Mouse (Mus musculus) c-Kit-positive CD71-positive TER-119-positive erythroid progenitor cells, embryonic 14.5 days (primary cell): ENCODE measurements around the gene Tas1r1.

Experiments
- DNase-seq: peaks from one replicate; pipeline ENCODE4 v3.0.0-alpha.2; 2013; ENCODE audit warnings: low spot score

Gene Tas1r1

GRCm38 (mm10) chr4:152010091-152010706 lies 28.2 kb downstream of the Tas1r1 start:
- DNase-seq = peak; percentile 69

GRCm38 (mm10) chr4:152009076-152010051 lies 29.0 kb downstream of the Tas1r1 start:
- DNase-seq = peak; percentile 33

- DNase-seq = peak; percentile 90
Observed at GRCm38 (mm10) chr4:152008622-152009075, 29.7 kb downstream of the Tas1r1 start, which contains the start of gene Klhl21. Gene Klhl21, plus strand, starts transcription at chr4:152008803.

GRCm38 (mm10) chr4:152008148-152008500 lies 30.2 kb downstream of the Tas1r1 start:
- no peak for DNase-seq

GRCm38 (mm10) chr4:152007481-152008147 lies 30.8 kb downstream of the Tas1r1 start:
- no peak for DNase-seq

GRCm38 (mm10) chr4:152006812-152007211 lies 31.6 kb downstream of the Tas1r1 start:
- DNase-seq = no peak

- DNase-seq = no peak
Observed at GRCm38 (mm10) chr4:152006137-152006536, 32.2 kb downstream of the Tas1r1 start.

- DNase-seq = no peak
Observed at GRCm38 (mm10) chr4:152002063-152002462, 36.3 kb downstream of the Tas1r1 start.

GRCm38 (mm10) chr4:152001335-152001734 lies 37.0 kb downstream of the Tas1r1 start:
- no peak for DNase-seq

- DNase-seq = no peak
Observed at GRCm38 (mm10) chr4:152000906-152001305, 37.5 kb downstream of the Tas1r1 start.

GRCm38 (mm10) chr4:151999481-151999880 lies 38.9 kb downstream of the Tas1r1 start:
- DNase-seq = no peak

GRCm38 (mm10) chr4:151997701-151998100 lies 40.7 kb downstream of the Tas1r1 start:
- no peak for DNase-seq

GRCm38 (mm10) chr4:151996951-151997222 lies 41.5 kb downstream of the Tas1r1 start:
- no peak for DNase-seq

- peak; percentile 98 for DNase-seq
Observed at GRCm38 (mm10) chr4:151996173-151996950, 42.0 kb downstream of the Tas1r1 start, which contains the start of gene Phf13. Gene Phf13, minus strand, starts transcription at chr4:151996258.

GRCm38 (mm10) chr4:151995371-151996172 lies 42.8 kb downstream of the Tas1r1 start:
- DNase-seq = no peak

- DNase-seq = peak; percentile 43
Observed at GRCm38 (mm10) chr4:151994228-151995171, 43.9 kb downstream of the Tas1r1 start.

GRCm38 (mm10) chr4:151993035-151993434 lies 45.3 kb downstream of the Tas1r1 start:
- no peak for DNase-seq

- no peak for DNase-seq
Observed at GRCm38 (mm10) chr4:151992091-151992490, 46.3 kb downstream of the Tas1r1 start.

- DNase-seq = no peak
Observed at GRCm38 (mm10) chr4:151989110-151989488, 49.3 kb downstream of the Tas1r1 start.
